Mouse (Mus musculus) olfactory bulb, adult 2 months (tissue): Measurements from ENCODE around the gene Aco2. TPM values are rescaled to one million over a fixed set of nuclear protein-coding genes. Genes with fewer than 3 reads are reported as not detected.

ENCODE experiments used
- H3K27ac ChIP-seq: fragments of 200-500 bp; 2 replicates; pipeline ENCODE4 v1.5.1; 2012; ENCODE audit warnings: low read depth, low read length; ENCODE audit not compliant: insufficient read depth
- H3K4me1 ChIP-seq: fragments of 200-500 bp; 2 replicates; pipeline ENCODE4 v1.6.1; 2012; ENCODE audit warnings: low read length; ENCODE audit not compliant: control insufficient read depth, insufficient read depth
- H3K4me3 ChIP-seq: fragments of 200-500 bp; 2 replicates; pipeline ENCODE4 v1.5.1; 2012; ENCODE audit warnings: mild to moderate bottlenecking, low read depth, low read length, moderate library complexity; ENCODE audit not compliant: insufficient read depth
- CTCF ChIP-seq: fragments of 200-500 bp; IDR thresholded peaks from 2 replicates; pipeline ENCODE4 v1.5.1; 2012; ENCODE audit warnings: low read depth, mild to moderate bottlenecking, low read length, moderate library complexity; ENCODE audit not compliant: insufficient read depth
- POLR2A ChIP-seq: fragments of 200-500 bp; IDR thresholded peaks from 2 replicates; pipeline ENCODE4 v1.6.1; 2012; ENCODE audit warnings: mild to moderate bottlenecking, low read depth, low read length, moderate library complexity; ENCODE audit not compliant: insufficient read depth
- WGBS: fragments of 180-500 bp; shearing (Covaris S2); methylation state at CpG from one replicate; pipeline ENCODE4 v1.1.7; 2018; 5-methylcytosine and 5-hydroxymethylcytosine counted together
- polyA plus RNA-seq: library from polyadenylated mRNA; stranded (reverse); fragments of >200 nt; gene quantifications from 2 replicates; pipeline ENCODE4 v1.2.4, GENCODE M21; 2012; ENCODE audit warnings: low replicate concordance; ENCODE audit not compliant: missing spikeins, insufficient read depth, insufficient read length

Aco2 gene
- polyA plus RNA-seq, 1 experiment = 365 TPM

- H3K4me3 ChIP-seq = peak within 1 kb of the TSS; percentile 98
- no peak for TF ChIP-seq CTCF
- TF ChIP-seq POLR2A = peak; percentile 50
- peaks cover 43% of the 10 kb centered on the region for H3K4me1 ChIP-seq
- WGBS = under 1% methylated on average over 12 of the region's 12 CpGs
- H3K27ac ChIP-seq = peak within 1 kb of the TSS; percentile 100
These were observed 64.6 kb downstream of the Aco2 start, which contains the start of gene Csdc2 for GRCm38 (mm10) chr15:81936679-81937078. Csdc2 (plus strand) TSS chr15:81936759.

DNA sequence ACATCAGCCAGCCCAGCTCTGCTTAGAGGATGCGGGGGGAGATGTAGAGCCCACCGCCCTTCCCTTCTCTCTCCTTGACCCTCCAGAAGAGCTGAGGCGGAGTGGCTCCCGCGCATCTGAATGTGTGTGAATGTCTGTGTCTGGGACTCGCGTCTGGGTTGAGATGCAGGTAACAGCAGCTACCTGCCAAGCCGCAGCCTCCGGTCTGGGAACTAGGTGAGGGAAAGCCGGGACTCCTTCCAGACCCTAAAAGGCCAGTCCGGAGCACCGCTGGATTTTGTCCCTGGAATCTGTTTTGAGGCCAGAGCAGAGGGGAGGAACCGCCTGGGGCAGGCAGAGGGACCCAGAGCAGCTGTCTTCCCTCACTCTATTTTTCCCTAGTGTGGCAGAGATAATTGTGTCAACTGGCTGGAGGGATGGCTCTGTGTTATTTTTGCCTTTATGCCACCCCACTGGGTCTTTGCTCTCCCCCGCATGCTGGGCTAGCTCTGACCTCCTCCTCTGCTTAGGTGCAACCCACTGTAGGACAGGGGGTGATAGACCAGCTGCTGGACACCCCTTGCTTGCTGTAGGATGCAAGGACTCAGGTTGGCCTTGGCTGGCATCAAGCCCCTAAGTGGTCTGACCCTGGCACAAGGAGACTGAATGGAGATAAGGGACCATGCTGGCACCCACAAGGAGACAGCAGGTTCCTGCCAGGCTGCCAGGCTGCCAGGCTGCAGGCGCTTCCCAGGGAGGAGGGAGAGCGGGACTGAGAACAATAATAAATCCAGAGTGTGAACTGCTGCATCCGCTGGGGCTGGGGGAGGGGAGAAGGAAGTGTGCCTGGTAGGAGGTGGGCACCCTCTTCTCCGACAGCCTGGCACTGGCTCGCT lies 65.2 kb downstream of the Aco2 start:
- Histone ChIP-seq H3K4me3 (peak overlapping the region; percentile 98), H3K27ac (peak overlapping the region; percentile 100), H3K4me1 (peaks cover 47% of the 10 kb centered on the region)
- TF ChIP-seq POLR2A (peak; percentile 73), CTCF (no peak)
- WGBS = 2% methylated on average over 19 of the region's 19 CpGs

- Histone ChIP-seq H3K4me1 (peaks cover 43% of the 10 kb centered on the region), H3K4me3 (peak overlapping the region; percentile 98), H3K27ac (peak overlapping the region; percentile 100)
- TF ChIP-seq POLR2A (no peak), CTCF (peak; percentile 53; the same call in 1 of the 2 replicates)
- WGBS = 12% methylated on average over 2 of the region's 2 CpGs
These were observed 66.1 kb downstream of the Aco2 start for GRCm38 (mm10) chr15:81938246-81938645.

- peak overlapping the region; percentile 100 for H3K27ac ChIP-seq
These were observed 67.1 kb downstream of the Aco2 start for GRCm38 (mm10) chr15:81939157-81939715.

DNA sequence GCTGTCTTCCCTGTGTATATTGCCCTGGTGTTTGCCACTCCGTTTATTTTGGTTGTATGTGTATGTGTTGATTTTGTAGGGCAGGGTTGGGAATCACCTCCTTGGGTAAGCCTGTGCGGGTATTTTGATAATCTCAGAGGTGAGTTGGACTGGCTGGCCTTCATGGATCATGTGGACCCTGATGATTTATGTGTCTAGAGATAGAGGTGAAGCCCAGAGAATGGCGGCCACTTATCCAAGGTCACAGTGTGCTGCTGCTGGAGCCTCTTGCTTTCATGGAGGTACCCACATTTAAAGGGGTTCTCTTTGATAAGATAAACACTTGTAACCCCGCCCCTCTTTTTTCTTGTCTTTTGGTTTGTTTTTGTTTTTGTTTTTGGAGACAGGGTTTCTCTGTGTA lies 67.7 kb downstream of the Aco2 start:
- TF ChIP-seq CTCF (no peak), POLR2A (no peak)
- 82% methylated on average over 4 of the region's 4 CpGs for WGBS
- Histone ChIP-seq H3K4me3 (peak overlapping the region; percentile 46), H3K27ac (peak overlapping the region; percentile 97), H3K4me1 (peaks cover 44% of the 10 kb centered on the region)

More at GRCm38 (mm10) chr15:81939157-81939715, 67.1 kb downstream of the Aco2 start:
- no peak for TF ChIP-seq CTCF
- TF ChIP-seq POLR2A = no peak
- peak overlapping the region; percentile 98 for H3K4me3 ChIP-seq
- H3K4me1 ChIP-seq = peaks cover 44% of the 10 kb centered on the region
- 36% methylated on average over 10 of the region's 10 CpGs for WGBS

DNA sequence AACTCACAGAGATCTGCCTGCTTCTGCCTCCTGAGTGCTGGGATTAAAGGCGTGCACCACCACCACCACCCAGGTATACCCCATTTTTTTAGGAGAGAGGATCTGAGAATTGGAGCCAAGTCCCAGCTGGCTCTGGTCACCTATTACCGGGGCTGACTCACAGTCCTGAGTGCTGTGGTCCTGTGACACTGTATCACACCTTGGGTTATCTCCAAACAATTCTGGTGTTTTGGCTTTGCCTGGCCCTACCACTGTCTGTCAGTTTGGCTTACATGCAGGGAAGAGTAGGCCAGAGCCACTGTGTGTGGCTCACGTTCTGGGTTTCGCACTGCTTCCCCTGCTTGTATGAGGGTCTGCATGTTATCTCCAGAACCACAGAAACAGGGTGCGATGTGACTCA lies 68.1 kb downstream of the Aco2 start:
- H3K4me3 ChIP-seq = no peak overlapping the region
- H3K27ac ChIP-seq = peak overlapping the region; percentile 97; the same call in 1 of the 2 replicates
- 71% methylated on average over 5 of the region's 5 CpGs for WGBS
- H3K4me1 ChIP-seq = peaks cover 44% of the 10 kb centered on the region
- TF ChIP-seq CTCF (no peak), POLR2A (no peak)

- 90% methylated on average over 2 of the region's 2 CpGs for WGBS
- H3K27ac ChIP-seq = peak overlapping the region; percentile 30; the same call in 1 of the 2 replicates
- H3K4me1 ChIP-seq = peaks cover 42% of the 10 kb centered on the region
- no peak overlapping the region for H3K4me3 ChIP-seq
- TF ChIP-seq POLR2A = no peak
- TF ChIP-seq CTCF = no peak
These were observed 68.9 kb downstream of the Aco2 start for GRCm38 (mm10) chr15:81941010-81941409.

- TF ChIP-seq CTCF (no peak), POLR2A (no peak)
- peak overlapping the region; percentile 66 for H3K27ac ChIP-seq
- peaks cover 43% of the 10 kb centered on the region for H3K4me1 ChIP-seq
- 23% methylated on average over 9 of the region's 9 CpGs for WGBS
- H3K4me3 ChIP-seq = no peak overlapping the region
These were observed 71.2 kb downstream of the Aco2 start for GRCm38 (mm10) chr15:81943176-81943749.
